Mouse (Mus musculus) cerebellum, adult (tissue): ENCODE measurements at regions not wholly inside any gene's neighbourhood (a gene's known extent, or its start where the extent isn't known, plus 50 kb on each side); places are given as distances from the start of the nearest gene placed in this dataset.

Source experiments
- ATAC-seq: cut with Nextera tagmentation; 2 replicates; pipeline ENCODE4 v1.9.2; 2017; ENCODE audit warnings: mild to moderate bottlenecking, moderate library complexity, mixed read lengths; ENCODE audit not compliant: insufficient number of reproducible peaks, low FRiP score, low TSS enrichment

- no peak for ATAC-seq
Measured at GRCm38 (mm10) chr1:72963449-72963848, 52.3 kb downstream of the Tnp1 start.

GRCm38 (mm10) chr1:72960241-72960653, 55.5 kb downstream of the Tnp1 start:
- no peak for ATAC-seq

- no peak for ATAC-seq
Measured at GRCm38 (mm10) chr1:72955387-72955786, 60.3 kb downstream of the Tnp1 start.

- ATAC-seq: no peak
Measured at GRCm38 (mm10) chr1:72952896-72953295, 62.8 kb downstream of the Tnp1 start.

GRCm38 (mm10) chr1:72951802-72952201, 63.9 kb downstream of the Tnp1 start:
- peak; percentile 50; the same call in 1 of the 2 replicates for ATAC-seq

- peak; percentile 46; the same call in 1 of the 2 replicates for ATAC-seq
Measured at GRCm38 (mm10) chr1:72951365-72951764, 64.3 kb downstream of the Tnp1 start.

GRCm38 (mm10) chr1:72946235-72946634, 69.5 kb downstream of the Tnp1 start:
- ATAC-seq: no peak

GRCm38 (mm10) chr1:72945750-72946102, 70.0 kb downstream of the Tnp1 start:
- no peak for ATAC-seq

GRCm38 (mm10) chr1:72944805-72945749, 70.4 kb upstream of the Igfbp5 start:
- no peak for ATAC-seq

GRCm38 (mm10) chr1:72944221-72944620, 69.5 kb upstream of the Igfbp5 start:
- no peak for ATAC-seq

- ATAC-seq: no peak
Measured at GRCm38 (mm10) chr1:72943082-72943481, 68.4 kb upstream of the Igfbp5 start.

- no peak for ATAC-seq
Measured at GRCm38 (mm10) chr1:72942351-72942750, 67.7 kb upstream of the Igfbp5 start.

- no peak for ATAC-seq
Measured at GRCm38 (mm10) chr1:72939948-72940347, 65.3 kb upstream of the Igfbp5 start.

- ATAC-seq: no peak
Measured at GRCm38 (mm10) chr1:72936681-72937465, 62.2 kb upstream of the Igfbp5 start.

- ATAC-seq: no peak
Measured at GRCm38 (mm10) chr1:72936231-72936630, 61.5 kb upstream of the Igfbp5 start.

GRCm38 (mm10) chr1:72935084-72935483, 60.4 kb upstream of the Igfbp5 start:
- no peak for ATAC-seq

- ATAC-seq: no peak
Measured at GRCm38 (mm10) chr1:72929774-72930173, 55.1 kb upstream of the Igfbp5 start.
